Mouse (Mus musculus) monocyte, adult 59 days (primary cell): Measurements from ENCODE around the gene Optn. TPM values are rescaled to one million over a fixed set of nuclear protein-coding genes. Genes with fewer than 3 reads are reported as not detected.

Source experiments
- total RNA-seq, 2 experiments: library from RNA; stranded (reverse); gene quantifications; one replicate each; pipeline ENCODE4 v1.2.4; 2023

Gene Optn
- 1 to 10 TPM; 4.4 to 5.0 TPM for total RNA-seq

GRCm38 (mm10) chr2:5063299-5064205 lies at the start of gene Optn:
Gene Optn (minus strand): TSS chr2:5064051.

GRCm38 (mm10) chr2:5012491-5013324 lies 51.1 kb downstream of the Optn start, which contains the start of gene Mcm10:
Gene Mcm10 (minus strand): TSS chr2:5012791.

GRCm38 (mm10) chr2:4975807-4976206 lies 88.0 kb downstream of the Optn start, which contains the start of gene Ucma:
Gene Ucma (plus strand): TSS chr2:4976122.

Other genes with a start within 250 kb of the Optn start
- 10 to 100 TPM; 20.4 to 22.5 TPM for gene Sephs1, start 182.5 kb downstream of the Optn start, total RNA-seq
- gene Phyh, start 145.0 kb downstream of the Optn start, total RNA-seq: 10 to 100 TPM; 51.1 to 58.5 TPM
- gene Ucma, start 87.9 kb downstream of the Optn start, total RNA-seq: not detected
- gene Mcm10, start 51.3 kb downstream of the Optn start, total RNA-seq: 1 to 10 TPM; 2.2 to 2.5 TPM
- not detected for gene Ccdc3, start 73.7 kb upstream of the Optn start, total RNA-seq